11 mouse cellular contexts compared by ENCODE assay signal in the genomic region with DNA sequence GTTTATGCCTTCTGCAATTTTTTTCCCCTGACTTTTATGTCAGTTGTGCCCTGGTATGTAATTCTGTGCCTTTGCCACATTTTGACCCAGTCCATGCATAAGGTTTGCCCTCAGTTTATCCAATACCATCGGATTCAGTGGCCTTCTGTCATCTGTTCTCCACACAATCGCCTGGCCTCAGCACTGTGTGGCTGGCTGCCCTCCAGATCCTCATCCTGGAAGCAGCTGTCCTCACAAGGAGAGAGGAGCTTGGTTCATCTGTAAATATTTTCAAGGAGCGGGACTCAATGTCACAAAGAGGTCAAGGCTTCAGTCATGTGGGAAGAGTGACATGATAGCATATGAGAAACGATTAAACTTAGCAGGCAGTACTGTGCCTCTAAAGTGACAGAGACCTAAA. TPM values are rescaled to one million over a fixed set of nuclear protein-coding genes. Genes with fewer than 3 reads are reported as not detected.
A peak's percentile ranks its signal among the peaks of the same experiment; 100 is the strongest.
DNase-seq lines count a peak whose midpoint lies in the region; TF ChIP-seq lines count a peak whose summit lies in the region.
"Had no signal": no experiment of that assay in that cellular context is flagged by ENCODE, and none has a peak within 500 bp of the region (broad histone marks: within the 10 kb centered on the region; RNA-seq: fewer than 3 reads in every experiment).

No protein-coding gene starts in this region.

- H3K9ac ChIP-seq in heart, adult 2 months (ENCODE audit: low read depth, low read length), result no peak overlapping the region
- H3K9ac ChIP-seq: forebrain, postnatal 0 days; liver, embryonic 14.5 days had no signal

- intact Hi-C loops in left cerebral cortex, postnatal 4 days (cut with DNase I), result no loop called here
- intact Hi-C loops in left cerebral cortex, postnatal 25 days (cut with DNase I), result no loop called here
- intact Hi-C loops in heart, adult 2 months (cut with DNase I), result no loop called here

- H3K36me3 ChIP-seq in heart, adult 2 months (ENCODE audit: control insufficient read depth, insufficient read depth, low read length), result peaks cover 2% of the 10 kb centered on the region

- peak; percentile 85 for DNase-seq in left cerebral cortex, postnatal 4 days
- no peak for DNase-seq in left cerebral cortex, postnatal 25 days (ENCODE audit: low spot score in 2 of 2)
- DNase-seq in cerebellum, adult 11 months, result peak; percentile 70
- DNase-seq in heart, adult 2 months, result peak; percentile 45 to 47
- DNase-seq in heart, postnatal 4 days, result peak; percentile 39
- DNase-seq in urinary bladder, postnatal 25 days (ENCODE audit: low spot score), result no peak
- no peak for DNase-seq in kidney, adult 8-10 months
- no peak for DNase-seq in right cerebral cortex, adult 18-20 months
- DNase-seq: forebrain, postnatal 0 days had no signal

- no peak for TF ChIP-seq EP300 in heart, adult 2 months (IDR thresholded peaks at IDR 0.05; ENCODE audit: insufficient read depth, low read depth, low read length)

- no peak overlapping the region for H3K4me3 ChIP-seq in heart, adult 2 months

- no peaks in the 10 kb centered on the region for H3K27me3 ChIP-seq in heart, adult 2 months (ENCODE audit: control insufficient read depth, insufficient read depth, low read length)

- TF ChIP-seq POLR2A in heart, adult 2 months (IDR thresholded peaks at IDR 0.05; ENCODE audit: insufficient read depth, low read depth, low read length), result no peak

- peak overlapping the region; percentile 69 for H3K27ac ChIP-seq in heart, adult 2 months
- H3K27ac ChIP-seq: liver, embryonic 14.5 days had no signal

- 28% methylated on average over 4 of the region's 4 CpGs for WGBS in heart, adult 2 months

- no peaks in the 10 kb centered on the region for H3K4me1 ChIP-seq in heart, adult 2 months (ENCODE audit: control insufficient read depth, insufficient read depth, low read length)

- no peaks in the 10 kb centered on the region for H3K79me2 ChIP-seq in heart, adult 2 months (replicated peaks; ENCODE audit: control insufficient read depth, insufficient read depth, low read length)

- no peak for TF ChIP-seq CTCF in heart, adult 2 months (IDR thresholded peaks at IDR 0.05)

RNA-seq across cellular contexts. Expression of a gene that starts 3.7 kb away (rescaled TPM):
- 10 to 100 TPM; 37.6 to 40.5 TPM for total RNA-seq in left cerebral cortex, postnatal 4 days (2021)
- total RNA-seq in left cerebral cortex, postnatal 25 days (2021), result 100 to 1,000 TPM in 1 of 2 experiments, 10 to 100 TPM in 1; 94.9 to 110 TPM
- total RNA-seq in heart, adult 2 months (2021), result 10 to 100 TPM; 61.8 to 63.8 TPM
- 59.6 and 92.4 TPM in 2 replicates for polyA plus RNA-seq in heart, adult 2 months (2012; rRNA removed)
- 10 to 100 TPM; 26.6 to 28.2 TPM for total RNA-seq in heart, postnatal 4 days (2021)
- polyA plus RNA-seq: C2C12 had no signal

Comparison
In these comparisons a context has a peak if more than half of its experiments do, and no peak if none do; other contexts are left out.
1. DNase-seq: peak in left cerebral cortex, postnatal 4 days (single experiment), cerebellum, adult 11 months (single experiment), heart, adult 2 months (2 of 2) and heart, postnatal 4 days (single experiment); none in left cerebral cortex, postnatal 25 days (0 of 2), urinary bladder, postnatal 25 days (single experiment), kidney, adult 8-10 months (0 of 2) and right cerebral cortex, adult 18-20 months (single experiment).